Mouse (Mus musculus) kidney, adult 9 months (tissue): ENCODE results near the gene Taok3.

Experiments
- DNase-seq: peaks from one replicate; pipeline ENCODE4 v3.0.0; 2022

Taok3 gene

GRCm38 (mm10) chr5:117147187-117148095 is 27.5 kb downstream of the Taok3 start:
- DNase-seq: no peak

DNA sequence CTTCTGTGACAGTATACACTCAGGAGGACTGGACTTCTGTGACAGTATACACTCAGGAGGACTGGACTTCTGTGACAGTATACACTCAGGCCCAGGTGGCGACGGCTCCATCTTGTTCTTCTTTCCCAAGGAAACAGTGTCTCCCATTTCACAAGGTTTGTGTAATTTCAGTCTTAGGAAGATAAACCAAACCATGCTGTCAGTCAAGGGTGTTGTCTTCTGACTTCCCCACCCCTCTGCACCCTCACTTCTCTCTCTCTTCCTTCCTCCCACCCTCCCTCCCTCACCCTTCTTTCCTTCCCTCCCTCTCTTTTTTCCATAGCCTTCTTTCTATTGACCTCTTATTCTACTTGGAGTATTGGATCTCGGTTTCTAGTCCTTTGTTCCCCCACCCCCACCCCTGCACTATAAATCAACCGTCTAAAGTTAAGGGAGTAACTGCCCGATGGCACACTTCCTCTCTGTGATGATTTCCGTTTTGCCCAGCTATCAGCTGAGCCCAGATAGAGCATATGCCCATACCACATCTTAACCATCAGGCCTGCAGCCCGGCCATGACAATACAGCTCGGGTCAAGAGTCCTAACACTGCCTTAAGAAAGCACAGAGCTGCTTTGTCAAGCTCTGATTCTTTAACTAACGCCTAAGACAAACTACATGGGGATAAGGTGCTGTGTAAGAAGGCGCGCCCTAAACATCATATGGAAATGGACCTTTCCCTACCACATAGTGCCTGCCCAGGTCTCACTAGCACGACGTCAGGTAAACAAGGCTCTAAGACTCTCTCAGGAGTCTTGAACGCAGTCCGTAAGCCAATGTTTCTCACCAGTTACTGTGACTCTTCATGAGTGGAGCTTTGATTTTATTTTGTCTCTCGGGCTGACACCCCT is 29.4 kb downstream of the Taok3 start:
- no peak for DNase-seq

- no peak for DNase-seq
Measured at GRCm38 (mm10) chr5:117150068-117150467, 30.1 kb downstream of the Taok3 start.

GRCm38 (mm10) chr5:117152944-117153343 is 33.0 kb downstream of the Taok3 start:
- no peak for DNase-seq

GRCm38 (mm10) chr5:117153527-117154091 is 33.7 kb downstream of the Taok3 start:
- DNase-seq: peak; percentile 39

- peak; percentile 49 for DNase-seq
Measured at GRCm38 (mm10) chr5:117158335-117159018, 38.5 kb downstream of the Taok3 start.

DNA sequence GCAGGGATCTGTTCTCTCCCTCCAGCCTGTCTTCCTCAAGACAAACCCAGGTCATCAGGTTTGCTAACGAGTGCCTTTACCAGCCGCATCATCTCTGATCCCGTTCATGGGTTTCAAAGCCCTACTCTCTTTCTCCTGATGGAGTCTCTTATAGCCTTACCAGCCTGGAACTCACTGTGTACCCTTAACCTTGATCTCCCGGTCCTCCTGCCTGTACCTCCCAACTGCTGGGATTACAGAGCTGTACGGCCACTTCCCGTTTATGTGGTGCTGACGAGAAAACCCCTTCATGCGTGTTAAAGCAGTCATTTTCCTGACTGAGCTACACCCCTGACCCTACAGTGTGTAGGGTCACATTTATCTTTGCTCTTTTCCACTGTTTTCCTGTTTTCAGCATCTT is 39.4 kb downstream of the Taok3 start:
- DNase-seq: no peak

- DNase-seq: no peak
Measured at GRCm38 (mm10) chr5:117159805-117160291, 39.9 kb downstream of the Taok3 start.

DNA sequence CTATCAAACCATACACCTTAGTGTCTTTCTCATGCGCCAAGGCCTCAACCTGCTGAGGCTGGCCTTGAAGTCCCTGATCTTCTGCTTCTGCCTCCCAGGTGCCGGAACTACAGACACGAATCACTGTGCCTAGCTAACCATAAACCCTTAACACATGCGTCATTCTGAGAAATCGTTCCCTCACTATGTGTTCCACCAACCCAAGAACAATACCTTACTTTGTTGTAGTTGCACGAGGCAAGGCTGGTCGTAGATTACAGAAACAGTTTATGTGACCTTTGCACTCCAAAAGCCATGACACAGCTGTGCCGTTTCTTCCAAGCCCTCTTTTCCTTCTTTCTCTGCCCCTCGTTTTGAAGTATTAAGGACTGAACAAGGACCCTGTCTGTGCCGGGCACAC is 40.6 kb downstream of the Taok3 start:
- peak; percentile 28 for DNase-seq

GRCm38 (mm10) chr5:117163790-117164189 is 43.9 kb downstream of the Taok3 start:
- DNase-seq: no peak

GRCm38 (mm10) chr5:117164516-117164915 is 44.6 kb downstream of the Taok3 start:
- DNase-seq: no peak

DNA sequence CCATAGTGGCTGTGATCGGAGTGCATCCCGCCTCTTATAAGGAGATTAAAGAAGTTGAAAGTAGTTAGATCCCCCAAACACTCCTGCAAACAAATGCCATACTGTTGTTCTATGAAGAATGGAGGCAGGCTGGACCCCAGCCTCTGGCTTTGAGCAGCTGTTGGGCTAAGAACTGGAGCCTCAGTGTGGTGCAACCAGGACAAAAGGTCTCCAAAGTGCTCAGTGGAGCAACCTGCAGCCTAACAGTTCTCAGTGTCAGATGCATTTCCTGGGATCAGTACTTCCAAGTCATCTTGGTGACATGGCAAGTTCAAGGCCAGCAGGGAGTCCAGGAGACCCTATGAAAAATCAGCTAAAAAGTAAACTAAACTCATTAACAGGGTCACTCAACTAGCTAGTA is 45.0 kb downstream of the Taok3 start:
- DNase-seq: no peak

DNA sequence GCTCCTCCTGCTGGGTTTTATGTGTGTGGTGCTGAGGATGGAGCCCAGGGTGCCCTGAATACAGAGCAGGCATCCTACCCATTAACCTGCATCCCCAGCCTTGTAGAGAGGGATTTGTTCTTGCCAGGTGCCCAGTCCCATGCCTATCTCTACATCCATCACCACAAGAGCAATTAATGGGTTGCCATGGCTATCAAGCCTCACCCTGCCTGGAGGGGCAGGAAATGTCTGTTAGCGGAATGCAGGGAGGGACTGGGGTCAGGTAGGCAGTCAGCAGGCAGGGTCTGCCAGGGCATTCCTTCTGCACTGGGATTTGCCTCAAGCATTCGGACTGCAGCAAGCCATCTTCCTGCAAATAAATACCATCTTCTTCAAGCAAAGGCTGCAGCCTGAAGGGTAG is 46.0 kb downstream of the Taok3 start:
- DNase-seq: no peak

GRCm38 (mm10) chr5:117166811-117167365 is 47.0 kb downstream of the Taok3 start:
- DNase-seq: no peak

DNA sequence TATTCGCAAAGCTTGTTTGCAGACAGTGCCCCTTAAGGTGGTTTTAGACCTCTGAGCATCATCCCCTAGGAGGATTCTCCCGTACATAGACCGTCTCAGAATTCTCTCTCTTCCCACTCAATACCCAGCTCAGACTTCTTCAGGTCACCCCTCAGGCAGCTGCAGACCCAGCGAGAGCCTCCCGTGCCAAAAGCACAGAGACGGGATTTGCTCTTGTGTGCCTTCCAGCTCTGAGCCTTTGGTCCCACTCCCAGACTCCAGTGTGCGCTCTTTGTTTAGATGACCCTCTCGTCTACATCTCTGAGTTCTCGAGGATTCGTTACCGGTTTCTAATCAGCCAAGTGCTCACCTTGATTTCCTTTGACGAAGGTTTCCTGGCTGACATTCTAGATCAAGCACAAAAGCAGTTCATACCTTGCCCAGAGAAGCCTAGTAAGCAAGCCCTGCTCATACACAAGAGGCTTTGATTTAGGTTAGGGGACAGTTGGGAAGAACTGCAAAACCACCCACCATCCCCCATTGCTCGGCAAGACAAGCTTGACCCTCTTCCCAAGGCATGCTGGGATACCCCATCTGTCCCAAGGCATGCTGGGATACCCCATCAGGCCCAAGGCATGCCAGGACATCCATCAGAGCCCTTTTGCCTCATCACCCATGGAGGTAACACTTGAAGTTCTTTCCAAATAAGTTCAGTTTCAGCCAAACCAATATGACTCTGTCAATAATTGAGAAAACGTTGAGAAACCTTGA is 48.6 kb downstream of the Taok3 start:
- DNase-seq: no peak

- DNase-seq: no peak
Measured at GRCm38 (mm10) chr5:117174057-117174456, 54.1 kb downstream of the Taok3 start.

DNA sequence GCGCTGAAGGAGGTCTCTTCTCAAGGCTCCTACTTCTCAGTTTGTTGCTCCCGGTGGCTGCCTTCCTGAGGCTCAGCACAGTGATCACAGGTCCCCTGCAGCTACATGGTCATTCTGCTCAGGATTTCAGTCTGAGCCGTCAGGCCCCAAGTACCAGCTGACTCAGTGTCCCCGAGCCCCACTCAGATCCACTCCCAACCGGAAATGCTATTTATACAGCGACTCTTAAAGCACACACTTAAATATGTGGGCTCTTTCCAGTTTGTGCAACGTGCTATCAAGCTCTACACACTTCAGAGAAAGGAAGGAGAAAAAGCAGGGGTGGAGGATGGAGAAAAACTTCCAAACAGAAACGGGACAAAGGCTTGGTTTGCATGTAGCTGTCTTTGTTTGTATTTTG is 56.0 kb downstream of the Taok3 start:
- no peak for DNase-seq

DNA sequence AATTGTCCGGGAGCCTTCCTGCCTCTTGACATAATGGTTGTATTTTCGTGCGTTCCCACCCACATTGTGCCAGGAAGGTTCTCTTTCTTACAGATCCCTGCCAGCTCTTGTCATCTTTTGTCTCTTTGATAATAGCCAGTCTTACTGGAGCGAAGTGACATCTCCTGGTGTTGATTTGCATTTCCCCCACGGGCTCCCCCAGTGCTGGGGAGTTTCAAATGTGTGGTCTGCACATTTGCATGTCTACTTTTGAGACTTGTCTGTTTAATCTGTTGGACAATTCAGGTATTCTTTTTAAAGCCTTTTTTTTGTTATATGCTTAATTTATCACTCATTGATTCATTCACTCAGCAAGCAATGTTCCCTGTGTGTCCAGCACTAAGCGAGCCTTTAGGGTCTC is 58.1 kb downstream of the Taok3 start:
- no peak for DNase-seq

- DNase-seq: no peak
Measured at GRCm38 (mm10) chr5:117178486-117178885, 58.6 kb downstream of the Taok3 start.

DNA sequence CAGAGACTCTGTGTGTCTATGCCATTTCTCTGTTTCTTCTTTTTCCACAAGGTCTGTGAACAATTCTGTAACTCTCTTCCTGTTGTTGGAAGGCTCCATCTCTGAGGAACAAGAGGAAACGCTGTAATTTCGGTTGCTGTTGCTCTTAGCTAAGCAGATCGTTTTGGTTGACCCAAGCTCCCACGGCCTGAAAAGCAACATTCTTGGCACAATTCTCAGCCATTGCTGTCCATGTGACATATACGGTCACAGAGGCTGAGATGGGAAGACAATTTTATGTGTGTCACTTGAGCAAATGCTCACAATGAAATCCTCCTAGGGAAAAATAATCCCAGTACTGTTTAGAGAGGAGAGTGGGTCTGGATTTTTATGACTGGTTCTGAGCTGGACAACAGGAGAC is 62.0 kb downstream of the Taok3 start:
- peak; percentile 30 for DNase-seq

GRCm38 (mm10) chr5:117182411-117182810 is 62.5 kb downstream of the Taok3 start:
- no peak for DNase-seq

DNA sequence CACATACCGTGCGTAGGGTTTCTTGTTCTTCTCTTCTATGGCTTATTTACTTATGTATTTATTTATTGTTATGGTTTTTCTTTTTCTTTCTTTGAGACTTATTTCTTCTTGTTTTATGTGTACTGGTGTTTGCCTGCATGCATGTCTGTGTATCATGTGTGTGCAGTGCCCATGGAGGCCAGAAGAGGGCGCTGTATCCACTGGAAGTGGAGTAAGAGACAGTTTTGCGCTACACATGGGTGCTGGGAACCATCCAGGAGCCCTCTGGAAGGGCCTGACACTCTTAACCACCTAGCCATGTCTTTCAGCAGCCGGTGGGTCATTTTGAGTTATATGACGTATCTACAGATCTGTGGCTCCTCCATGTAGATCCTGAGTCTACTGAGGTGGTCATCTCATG is 64.9 kb downstream of the Taok3 start:
- no peak for DNase-seq
